Mouse (Mus musculus) spleen, adult 2 months (tissue): Measurements from ENCODE around the gene Cpt1c. TPM values are rescaled to one million over a fixed set of nuclear protein-coding genes. Genes with fewer than 3 reads are reported as not detected.

Experiments used
- DNase-seq, 2 experiments: peaks; one replicate each; pipeline versions ENCODE4 v3.0.0 to v3.0.0-alpha.2; 2012 to 2021; ENCODE audit warnings: low spot score in 2 of 2, low read depth in 1 of 2
- H3K27ac ChIP-seq: fragments of 200-500 bp; 2 replicates; pipeline ENCODE4 v1.5.1; 2012; ENCODE audit warnings: low read length, inconsistent platforms; ENCODE audit not compliant: insufficient read depth
- H3K27me3 ChIP-seq: fragments of 200-500 bp; 2 replicates; pipeline ENCODE4 v1.6.1; 2012; ENCODE audit warnings: mild to moderate bottlenecking, moderate library complexity, low read length, inconsistent platforms; ENCODE audit not compliant: control insufficient read depth, insufficient read depth
- H3K36me3 ChIP-seq: fragments of 200-500 bp; 2 replicates; pipeline ENCODE4 v1.6.1; 2012; ENCODE audit warnings: mild to moderate bottlenecking, low read length, inconsistent platforms; ENCODE audit not compliant: control insufficient read depth, insufficient read depth
- H3K4me1 ChIP-seq: fragments of 200-500 bp; 2 replicates; pipeline ENCODE4 v1.6.1; 2011; ENCODE audit warnings: inconsistent platforms; ENCODE audit not compliant: control insufficient read depth, insufficient read depth, insufficient read length
- H3K4me3 ChIP-seq: fragments of 200-500 bp; 2 replicates; pipeline ENCODE4 v1.5.1; 2011; ENCODE audit warnings: mild to moderate bottlenecking, inconsistent platforms; ENCODE audit not compliant: insufficient read depth, insufficient read length; ENCODE audit errors: extremely low read depth
- CTCF ChIP-seq: fragments of 200-500 bp; IDR thresholded peaks from 2 replicates; pipeline ENCODE4 v1.5.1; 2011; ENCODE audit warnings: mild to moderate bottlenecking, inconsistent platforms; ENCODE audit not compliant: insufficient read depth, insufficient read length, insufficient replicate concordance; ENCODE audit errors: extremely low read depth
- POLR2A ChIP-seq: fragments of 200-500 bp; IDR thresholded peaks from 2 replicates; pipeline ENCODE4 v1.6.1; 2011; ENCODE audit warnings: low read depth, low read length, inconsistent platforms
- WGBS: fragments of 180-500 bp; shearing (Covaris S2); methylation state at CpG from one replicate; pipeline ENCODE4 v1.1.7; 2018; 5-methylcytosine and 5-hydroxymethylcytosine counted together
- polyA plus RNA-seq: library from polyadenylated mRNA; depleted of rRNA; stranded (reverse); fragments of >200 nt; gene quantifications from 2 replicates; pipeline ENCODE4 v1.2.3, GENCODE M21; 2012

Gene Cpt1c
- polyA plus RNA-seq, 1 experiment, result 6.1 TPM

- no peak for TF ChIP-seq POLR2A
- TF ChIP-seq CTCF, result no peak
- no peak for DNase-seq
- Histone ChIP-seq H3K4me1 (peaks cover 18% of the 10 kb centered on the region), H3K27me3 (no peaks in the 10 kb centered on the region; the same call in 1 of the 2 replicates), H3K27ac (no peak overlapping the region), H3K36me3 (no peaks in the 10 kb centered on the region), H3K4me3 (no peak overlapping the region)
- WGBS, result 83% methylated on average over 20 of the region's 20 CpGs
Observed at GRCm38 (mm10) chr7:44957183-44957835, 17.3 kb downstream of the Cpt1c start.

- H3K27me3 ChIP-seq, result no peaks in the 10 kb centered on the region; the same call in 1 of the 2 replicates
- peaks cover 18% of the 10 kb centered on the region for H3K4me1 ChIP-seq
- TF ChIP-seq POLR2A, result no peak
- TF ChIP-seq CTCF, result no peak
- no peak overlapping the region for H3K4me3 ChIP-seq
- no peak for DNase-seq
- H3K27ac ChIP-seq, result no peak overlapping the region
- no peaks in the 10 kb centered on the region for H3K36me3 ChIP-seq
- 90% methylated on average over 6 of the region's 6 CpGs for WGBS
Observed at GRCm38 (mm10) chr7:44956266-44956665, 18.4 kb downstream of the Cpt1c start.

GRCm38 (mm10) chr7:44955628-44956027, 19.0 kb downstream of the Cpt1c start:
- Histone ChIP-seq H3K36me3 (no peaks in the 10 kb centered on the region), H3K27me3 (no peaks in the 10 kb centered on the region; the same call in 1 of the 2 replicates)
- no peak for DNase-seq

GRCm38 (mm10) chr7:44954091-44954885, 20.4 kb downstream of the Cpt1c start:
- no peak overlapping the region for H3K4me3 ChIP-seq
- no peak overlapping the region for H3K27ac ChIP-seq
- H3K27me3 ChIP-seq, result no peaks in the 10 kb centered on the region; the same call in 1 of the 2 replicates
- WGBS, result 90% methylated on average over 12 of the region's 12 CpGs
- H3K4me1 ChIP-seq, result peaks cover 11% of the 10 kb centered on the region
- no peak for TF ChIP-seq CTCF
- TF ChIP-seq POLR2A, result no peak
- H3K36me3 ChIP-seq, result no peaks in the 10 kb centered on the region
- DNase-seq, result no peak

More at GRCm38 (mm10) chr7:44955628-44956027, 19.0 kb downstream of the Cpt1c start:
- Histone ChIP-seq H3K27ac (no peak overlapping the region), H3K4me3 (no peak overlapping the region), H3K4me1 (peaks cover 18% of the 10 kb centered on the region)
- WGBS, result 44% methylated on average over 5 of the region's 5 CpGs
- TF ChIP-seq CTCF (peak; percentile 13; the same call in 1 of the 2 replicates), POLR2A (no peak)

GRCm38 (mm10) chr7:44953561-44953960, 21.1 kb downstream of the Cpt1c start:
- 77% methylated on average over 14 of the region's 14 CpGs for WGBS
- Histone ChIP-seq H3K27me3 (no peaks in the 10 kb centered on the region; the same call in 1 of the 2 replicates), H3K27ac (no peak overlapping the region), H3K36me3 (no peaks in the 10 kb centered on the region), H3K4me1 (peaks cover 11% of the 10 kb centered on the region), H3K4me3 (no peak overlapping the region)
- no peak for DNase-seq
- no peak for TF ChIP-seq POLR2A

DNA sequence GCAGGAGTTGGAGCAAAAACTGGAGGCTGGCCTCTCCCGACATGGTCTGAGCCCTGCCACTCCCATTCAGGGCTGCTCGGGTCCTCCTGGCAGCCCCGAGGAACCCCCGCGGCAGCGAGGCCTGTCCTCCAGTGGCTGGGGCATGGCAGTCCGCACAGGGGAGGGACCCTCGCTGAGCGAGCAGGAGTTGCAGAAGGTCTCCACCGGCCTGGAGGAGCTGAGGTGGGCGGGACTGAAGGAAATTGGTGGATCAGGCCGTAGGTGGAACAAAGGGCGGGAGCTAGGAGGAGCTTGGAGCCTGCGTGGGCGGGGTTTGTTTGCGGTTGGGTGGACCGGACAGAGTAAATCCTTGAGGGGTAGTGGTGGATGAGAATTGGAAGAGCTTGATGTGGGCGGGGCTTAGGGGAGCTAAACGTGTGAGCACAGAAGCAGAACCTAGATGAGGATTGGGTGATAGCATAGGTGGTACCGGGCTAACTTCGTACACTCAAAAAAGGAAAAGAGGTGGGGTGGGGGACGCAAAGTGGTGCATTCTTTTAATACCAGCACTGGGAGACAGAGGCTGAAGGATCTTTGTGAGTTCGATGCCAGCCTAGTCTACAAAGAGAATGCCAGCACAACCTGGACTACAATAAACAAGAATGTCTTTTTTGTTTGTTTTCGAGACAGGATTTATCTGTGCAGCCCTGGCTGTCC, 21.9 kb downstream of the Cpt1c start:
- 5% methylated on average over 24 of the region's 24 CpGs for WGBS
- Histone ChIP-seq H3K4me1 (peaks cover 11% of the 10 kb centered on the region), H3K27ac (no peak overlapping the region), H3K36me3 (no peaks in the 10 kb centered on the region), H3K27me3 (no peaks in the 10 kb centered on the region; the same call in 1 of the 2 replicates), H3K4me3 (peak overlapping the region; percentile 47)
- TF ChIP-seq POLR2A (no peak), CTCF (no peak)
- peak in 1 of 2 experiments; percentile 66 for DNase-seq
